Mouse (Mus musculus) C2C12 (cell line): ENCODE results near the gene Gm20388.

ENCODE experiments used
- CEBPB ChIP-seq: IDR thresholded peaks from one replicate; pipeline ENCODE4 v1.6.1; 2011; ENCODE audit warnings: low read depth, mild to moderate bottlenecking, control low read depth, moderate library complexity
- CTCF ChIP-seq: IDR thresholded peaks from one replicate; pipeline ENCODE4 v1.5.1; 2011; ENCODE audit not compliant: control insufficient read depth, insufficient read depth, insufficient read length
- FOSL1 ChIP-seq: IDR thresholded peaks from one replicate; pipeline ENCODE4 v1.8.0; 2011; ENCODE audit warnings: mild to moderate bottlenecking, low read length; ENCODE audit not compliant: poor library complexity, insufficient read depth, severe bottlenecking
- MAX ChIP-seq: IDR thresholded peaks from one replicate; pipeline ENCODE4 v1.6.1; 2011; ENCODE audit warnings: mild to moderate bottlenecking, control low read depth
- MYOD1 ChIP-seq: IDR thresholded peaks from one replicate; pipeline ENCODE4 v1.6.1; 2011; ENCODE audit warnings: low read depth; ENCODE audit not compliant: control insufficient read depth, insufficient read length
- MYOG ChIP-seq: IDR thresholded peaks from one replicate; pipeline ENCODE4 v1.6.1; 2011; ENCODE audit not compliant: control insufficient read depth, insufficient read length; ENCODE audit errors: extremely low read depth
- USF1 ChIP-seq: IDR thresholded peaks from one replicate; pipeline ENCODE4 v1.6.1; 2011; ENCODE audit warnings: low read depth, mild to moderate bottlenecking, control low read depth, moderate library complexity

GRCm38 (mm10) chr8:124373753-124374152, 4463.1 kb downstream of the Gm20388 start:
- TF ChIP-seq CTCF (no peak), MYOD1 (no peak), MYOG (no peak), MAX (no peak), USF1 (no peak), CEBPB (no peak), FOSL1 (no peak)
